Mouse (Mus musculus) C2C12 (cell line): ENCODE measurements around the gene Cyp26c1. TPM values are rescaled to one million over a fixed set of nuclear protein-coding genes. Genes with fewer than 3 reads are reported as not detected.

ENCODE experiments used
- H3K27me3 ChIP-seq: one replicate; pipeline ENCODE4 v1.6.1; 2011; ENCODE audit not compliant: control insufficient read depth, insufficient read depth, insufficient read length
- H3K36me3 ChIP-seq: one replicate; pipeline ENCODE4 v1.6.1; 2011; ENCODE audit not compliant: control insufficient read depth, insufficient read depth
- H3K4me3 ChIP-seq: one replicate; pipeline ENCODE4 v1.5.1; 2011; ENCODE audit warnings: mild to moderate bottlenecking, control low read depth; ENCODE audit not compliant: poor library complexity, insufficient read depth, severe bottlenecking
- H3K79me2 ChIP-seq: one replicate; pipeline ENCODE4 v1.6.1; 2011; ENCODE audit not compliant: control insufficient read depth, insufficient read depth
- H3K79me3 ChIP-seq: one replicate; pipeline ENCODE4 v1.6.1; 2011; ENCODE audit warnings: low read depth, control low read depth
- H3ac ChIP-seq: one replicate; pipeline ENCODE3; 2011; ENCODE audit warnings: low read depth; ENCODE audit not compliant: control insufficient read depth, insufficient read length
- CEBPB ChIP-seq: IDR thresholded peaks from one replicate; pipeline ENCODE4 v1.6.1; 2011; ENCODE audit warnings: low read depth, mild to moderate bottlenecking, control low read depth, moderate library complexity
- CTCF ChIP-seq: IDR thresholded peaks from one replicate; pipeline ENCODE4 v1.5.1; 2011; ENCODE audit not compliant: control insufficient read depth, insufficient read depth, insufficient read length
- FOSL1 ChIP-seq: IDR thresholded peaks from one replicate; pipeline ENCODE4 v1.8.0; 2011; ENCODE audit warnings: mild to moderate bottlenecking, low read length; ENCODE audit not compliant: poor library complexity, insufficient read depth, severe bottlenecking
- MAX ChIP-seq: IDR thresholded peaks from one replicate; pipeline ENCODE4 v1.6.1; 2011; ENCODE audit warnings: mild to moderate bottlenecking, control low read depth
- MYOD1 ChIP-seq: IDR thresholded peaks from one replicate; pipeline ENCODE4 v1.6.1; 2011; ENCODE audit warnings: low read depth; ENCODE audit not compliant: control insufficient read depth, insufficient read length
- MYOG ChIP-seq: IDR thresholded peaks from one replicate; pipeline ENCODE4 v1.6.1; 2011; ENCODE audit not compliant: control insufficient read depth, insufficient read length; ENCODE audit errors: extremely low read depth
- USF1 ChIP-seq: IDR thresholded peaks from one replicate; pipeline ENCODE4 v1.6.1; 2011; ENCODE audit warnings: low read depth, mild to moderate bottlenecking, control low read depth, moderate library complexity
- polyA plus RNA-seq: library from polyadenylated mRNA; unstranded; fragments of >200 nt; fragmentation: generic; extraction: Trizol; gene quantifications from one replicate; pipeline ENCODE4 v1.2.1, GENCODE M21; 2012; ENCODE audit warnings: missing spikeins

The Cyp26c1 gene
- polyA plus RNA-seq, 1 experiment, result 0.05 TPM

DNA sequence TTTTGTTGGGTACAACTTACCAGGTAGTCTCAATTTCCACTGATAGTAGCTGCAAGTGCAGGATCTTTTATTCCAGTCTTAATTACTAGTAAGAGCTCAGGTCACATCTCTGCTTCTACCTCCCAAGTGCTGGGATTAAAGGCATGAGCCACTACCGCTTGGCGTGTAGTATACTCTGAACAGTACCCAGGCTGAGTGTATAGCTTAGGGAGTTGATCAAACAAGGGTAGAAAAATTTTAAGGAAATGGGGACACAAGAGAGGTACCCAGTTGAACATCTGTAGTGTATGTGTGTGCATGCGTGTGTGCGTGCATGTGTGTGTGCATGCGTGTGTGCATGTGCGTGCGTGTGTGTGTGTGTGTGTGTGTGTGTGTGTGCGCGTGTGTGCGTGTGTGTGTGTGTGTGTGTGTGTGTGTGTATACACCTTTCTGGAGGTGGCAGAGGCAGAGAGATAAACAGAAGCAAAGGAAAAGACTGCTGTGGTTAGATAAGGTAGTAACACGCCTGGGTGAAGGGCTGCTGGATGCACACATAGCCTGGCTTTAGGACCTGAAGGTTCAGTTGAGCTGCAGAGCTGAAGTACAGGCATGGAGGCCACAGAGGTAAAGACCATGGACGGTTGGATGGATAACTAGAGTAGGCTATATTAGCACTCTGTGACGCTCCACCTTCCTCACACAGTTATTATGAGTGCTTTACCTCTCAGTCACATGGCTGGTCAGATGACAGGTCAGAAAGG lies 17.4 kb upstream of the Cyp26c1 start:
- TF ChIP-seq CTCF (no peak), CEBPB (no peak), MYOD1 (no peak), MYOG (no peak), MAX (no peak), FOSL1 (no peak), USF1 (no peak)
- Histone ChIP-seq H3K4me3 (no peak overlapping the region), H3K79me2 (no peaks in the 10 kb centered on the region), H3K36me3 (no peaks in the 10 kb centered on the region), H3ac (no peak overlapping the region), H3K27me3 (no peaks in the 10 kb centered on the region), H3K79me3 (no peaks in the 10 kb centered on the region)

DNA sequence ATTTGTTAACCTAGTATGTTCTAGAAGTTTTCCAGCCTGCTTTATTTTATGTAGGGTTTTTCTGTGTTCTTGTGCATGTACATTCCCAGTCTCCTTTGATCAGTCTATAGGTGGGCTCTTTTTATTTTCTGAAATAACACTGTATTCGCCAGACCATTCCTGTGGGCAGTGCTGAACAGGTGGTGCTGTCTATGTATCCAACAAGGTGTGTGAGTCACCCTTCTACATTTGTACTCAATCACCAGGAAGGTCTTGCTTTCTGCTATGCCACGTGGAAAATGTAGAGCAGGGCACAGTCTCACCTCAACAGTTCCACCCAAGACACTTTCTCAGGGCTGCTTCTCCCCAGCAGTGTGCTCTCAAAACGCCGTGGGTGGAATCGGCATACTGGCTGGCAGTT lies 16.7 kb upstream of the Cyp26c1 start:
- Histone ChIP-seq H3K4me3 (no peak overlapping the region), H3ac (no peak overlapping the region), H3K27me3 (no peaks in the 10 kb centered on the region), H3K79me3 (no peaks in the 10 kb centered on the region), H3K79me2 (no peaks in the 10 kb centered on the region), H3K36me3 (no peaks in the 10 kb centered on the region)
- TF ChIP-seq CEBPB (no peak), MYOG (no peak), FOSL1 (no peak), CTCF (no peak), MAX (no peak), MYOD1 (no peak), USF1 (no peak)

DNA sequence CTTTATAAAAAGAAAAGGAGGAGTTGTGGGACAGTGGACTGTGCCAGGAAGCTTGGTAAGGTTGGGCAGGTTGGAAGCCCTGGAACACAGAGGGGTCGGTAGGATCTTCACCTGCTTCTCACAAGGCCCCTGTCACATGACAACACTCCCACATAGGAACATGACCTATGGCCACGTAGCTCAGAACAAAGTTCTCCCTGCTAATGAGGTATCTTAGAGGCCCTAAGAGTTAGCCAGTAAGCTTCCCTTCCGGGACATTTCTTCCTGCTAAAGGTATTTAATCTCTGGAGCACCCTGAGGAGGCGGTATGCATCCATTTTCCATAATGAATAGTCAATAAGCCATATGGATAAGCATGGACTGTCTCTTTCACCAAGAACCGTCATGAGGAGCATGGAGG lies 15.9 kb upstream of the Cyp26c1 start:
- TF ChIP-seq CEBPB (no peak), MAX (no peak), CTCF (no peak), MYOD1 (no peak), FOSL1 (no peak), MYOG (no peak)
- Histone ChIP-seq H3K79me2 (no peaks in the 10 kb centered on the region), H3K4me3 (no peak overlapping the region), H3K79me3 (no peaks in the 10 kb centered on the region), H3K36me3 (no peaks in the 10 kb centered on the region), H3ac (no peak overlapping the region), H3K27me3 (no peaks in the 10 kb centered on the region)

DNA sequence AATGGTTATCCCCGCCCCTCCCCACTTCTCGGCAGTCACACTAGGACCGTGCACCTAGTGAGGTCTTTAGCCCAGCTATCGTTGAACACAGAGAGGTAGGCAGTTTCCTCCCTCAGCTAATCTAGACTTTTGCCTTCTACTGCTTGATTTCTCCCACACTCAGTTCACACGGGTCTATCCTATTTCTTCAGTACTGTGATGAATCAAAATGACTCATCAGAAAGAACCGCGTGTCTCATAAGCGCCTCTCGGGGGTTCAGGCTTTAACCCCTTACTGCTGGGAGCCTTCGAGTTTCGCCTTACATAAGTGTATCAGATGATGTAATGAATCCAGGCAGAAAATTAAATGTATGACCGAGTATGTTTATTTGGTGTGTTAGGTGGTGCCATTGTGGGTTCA lies 12.0 kb upstream of the Cyp26c1 start:
- no peaks in the 10 kb centered on the region for H3K27me3 ChIP-seq

DNA sequence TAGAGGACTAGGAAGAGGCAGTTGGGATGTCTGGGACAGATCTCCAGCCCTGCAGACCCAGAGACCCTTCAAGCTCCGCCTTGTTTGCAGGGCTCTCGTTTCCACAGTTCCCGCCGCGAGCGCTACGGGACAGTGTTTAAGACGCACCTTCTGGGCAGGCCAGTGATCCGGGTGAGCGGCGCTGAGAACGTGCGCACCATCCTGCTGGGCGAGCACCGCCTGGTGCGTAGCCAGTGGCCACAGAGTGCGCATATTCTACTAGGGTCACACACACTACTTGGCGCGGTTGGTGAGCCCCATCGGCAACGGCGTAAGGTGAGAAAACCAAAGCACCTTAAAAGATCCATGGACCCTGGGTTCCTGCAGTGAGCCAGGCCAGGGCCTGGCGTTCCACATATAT lies 966 bp downstream of the Cyp26c1 start:
- Histone ChIP-seq H3K79me3 (no peaks in the 10 kb centered on the region), H3K79me2 (no peaks in the 10 kb centered on the region), H3K4me3 (no peak overlapping the region), H3K27me3 (no peaks in the 10 kb centered on the region), H3K36me3 (no peaks in the 10 kb centered on the region), H3ac (no peak overlapping the region)
- no peak for TF ChIP-seq FOSL1
- TF ChIP-seq MYOG, result no peak
- TF ChIP-seq USF1, result no peak
- no peak for TF ChIP-seq CEBPB
- no peak for TF ChIP-seq MAX
- TF ChIP-seq CTCF, result no peak
- TF ChIP-seq MYOD1, result no peak

More for the DNA sequence above, 12.0 kb upstream of the Cyp26c1 start:
- H3K79me2 ChIP-seq, result no peaks in the 10 kb centered on the region
- no peak overlapping the region for H3ac ChIP-seq
- no peak overlapping the region for H3K4me3 ChIP-seq
- H3K79me3 ChIP-seq, result no peaks in the 10 kb centered on the region
- no peak for TF ChIP-seq MYOD1
- TF ChIP-seq MYOG, result no peak
- TF ChIP-seq CTCF, result no peak
- TF ChIP-seq FOSL1, result peak; percentile 77
- TF ChIP-seq CEBPB, result peak; percentile 36
- peak; percentile 88 for TF ChIP-seq MAX
- no peak for TF ChIP-seq USF1
- no peaks in the 10 kb centered on the region for H3K36me3 ChIP-seq
